Mouse (Mus musculus) cortical plate, adult 2 months (tissue): Measurements from ENCODE around the gene Gna11. TPM values are rescaled to one million over a fixed set of nuclear protein-coding genes. Genes with fewer than 3 reads are reported as not detected.

Experiments
- H3K27ac ChIP-seq: fragments of 200-500 bp; 2 replicates; pipeline ENCODE4 v1.5.1; 2012; ENCODE audit warnings: low read length, control low read depth, inconsistent platforms; ENCODE audit not compliant: insufficient read depth
- H3K4me1 ChIP-seq: fragments of 200-500 bp; 2 replicates; pipeline ENCODE4 v1.6.1; 2011; ENCODE audit warnings: low read length; ENCODE audit not compliant: control insufficient read depth, insufficient read depth
- H3K4me3 ChIP-seq: fragments of 200-500 bp; 2 replicates; pipeline ENCODE4 v1.5.1; 2011; ENCODE audit warnings: mild to moderate bottlenecking, low read length, control low read depth; ENCODE audit not compliant: insufficient read depth
- CTCF ChIP-seq: fragments of 200-500 bp; IDR thresholded peaks from 2 replicates; pipeline ENCODE4 v1.5.1; 2011; ENCODE audit warnings: mild to moderate bottlenecking, control low read depth, low read length; ENCODE audit not compliant: insufficient read depth; ENCODE audit errors: extremely low read depth
- POLR2A ChIP-seq: fragments of 200-500 bp; IDR thresholded peaks from 2 replicates; pipeline ENCODE4 v1.6.1; 2011; ENCODE audit warnings: mild to moderate bottlenecking, low read length, control low read depth; ENCODE audit not compliant: insufficient read depth; ENCODE audit errors: extremely low read depth
- polyA plus RNA-seq: library from polyadenylated mRNA; depleted of rRNA; stranded (reverse); fragments of >200 nt; gene quantifications from 2 replicates; pipeline ENCODE4 v1.2.3, GENCODE M21; 2012; rRNA removed

The Gna11 gene
- 147 and 154 TPM in 2 replicates for polyA plus RNA-seq

GRCm38 (mm10) chr10:81545161-81545747, at the start of gene Gna11:
Gene Gna11 (minus strand): TSS chr10:81545190.
- Histone ChIP-seq H3K27ac (peak within 1 kb of the TSS; percentile 92), H3K4me1 (peaks cover 7% of the 10 kb centered on the region), H3K4me3 (peak within 1 kb of the TSS; percentile 100)
- TF ChIP-seq CTCF (no peak), POLR2A (peak; percentile 62; the same call in 1 of the 2 replicates)

- TF ChIP-seq POLR2A (no peak), CTCF (no peak)
- H3K4me1 ChIP-seq, result peaks cover 1% of the 10 kb centered on the region; the same call in 1 of the 2 replicates
- H3K4me3 ChIP-seq, result no peak overlapping the region
- no peak overlapping the region for H3K27ac ChIP-seq
These were observed 48.9 kb upstream of the Gna11 start for GRCm38 (mm10) chr10:81593935-81594334.

- Histone ChIP-seq H3K4me3 (no peak overlapping the region), H3K4me1 (peaks cover 1% of the 10 kb centered on the region; the same call in 1 of the 2 replicates), H3K27ac (no peak overlapping the region)
- TF ChIP-seq POLR2A (no peak), CTCF (no peak)
These were observed 48.2 kb upstream of the Gna11 start for GRCm38 (mm10) chr10:81593223-81593622.

DNA sequence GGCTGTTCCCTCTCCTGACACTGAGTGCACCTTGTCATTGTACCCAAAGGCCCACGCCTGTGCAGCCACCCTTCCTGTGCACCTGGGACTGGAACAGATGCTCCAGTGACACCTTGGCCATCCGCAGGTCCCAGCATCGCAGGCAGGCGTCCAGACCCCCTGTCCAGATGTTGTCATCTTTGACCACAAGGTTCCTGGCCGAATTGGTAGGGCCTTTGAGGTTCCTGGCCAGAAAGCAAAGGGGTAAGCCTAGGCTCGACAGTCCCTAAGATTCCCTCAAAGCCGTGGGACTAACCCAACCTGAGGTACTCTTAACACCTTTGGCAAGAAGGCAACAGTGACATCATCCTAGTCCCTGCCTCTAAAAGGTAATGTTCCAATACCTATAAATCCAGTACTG, 47.6 kb upstream of the Gna11 start:
- TF ChIP-seq CTCF (no peak), POLR2A (no peak)
- H3K27ac ChIP-seq, result no peak overlapping the region

GRCm38 (mm10) chr10:81591846-81592245, 46.9 kb upstream of the Gna11 start:
- H3K4me1 ChIP-seq, result 0 out of 2 replicates have a peak, but pooled peaks cover 1% of the 10 kb centered on the region
- no peak for TF ChIP-seq CTCF
- no peak for TF ChIP-seq POLR2A
- H3K4me3 ChIP-seq, result no peak overlapping the region
- no peak overlapping the region for H3K27ac ChIP-seq

More for the DNA sequence above, 47.6 kb upstream of the Gna11 start:
- H3K4me1 ChIP-seq, result peaks cover 1% of the 10 kb centered on the region; the same call in 1 of the 2 replicates
- no peak overlapping the region for H3K4me3 ChIP-seq

DNA sequence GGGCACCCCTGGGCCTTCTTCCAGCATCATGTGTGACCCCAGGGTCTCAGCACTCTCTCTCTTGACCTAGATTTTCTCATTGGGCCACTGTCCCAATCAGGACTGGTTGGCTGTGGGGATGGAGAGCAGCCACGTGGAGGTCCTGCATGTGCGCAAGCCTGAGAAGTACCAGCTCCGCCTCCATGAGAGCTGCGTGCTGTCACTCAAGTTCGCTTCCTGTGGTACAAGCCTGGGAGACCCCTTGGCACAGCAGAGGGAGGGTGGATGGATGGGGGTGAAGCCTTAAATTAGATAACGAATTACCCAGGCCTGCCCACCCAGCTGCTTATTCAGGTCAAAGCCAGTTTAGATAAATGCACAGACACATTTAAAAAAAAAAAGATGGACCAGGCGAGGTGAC, 43.7 kb upstream of the Gna11 start:
- no peak overlapping the region for H3K27ac ChIP-seq
- no peaks in the 10 kb centered on the region for H3K4me1 ChIP-seq
- H3K4me3 ChIP-seq, result no peak overlapping the region
- no peak for TF ChIP-seq CTCF
- no peak for TF ChIP-seq POLR2A

DNA sequence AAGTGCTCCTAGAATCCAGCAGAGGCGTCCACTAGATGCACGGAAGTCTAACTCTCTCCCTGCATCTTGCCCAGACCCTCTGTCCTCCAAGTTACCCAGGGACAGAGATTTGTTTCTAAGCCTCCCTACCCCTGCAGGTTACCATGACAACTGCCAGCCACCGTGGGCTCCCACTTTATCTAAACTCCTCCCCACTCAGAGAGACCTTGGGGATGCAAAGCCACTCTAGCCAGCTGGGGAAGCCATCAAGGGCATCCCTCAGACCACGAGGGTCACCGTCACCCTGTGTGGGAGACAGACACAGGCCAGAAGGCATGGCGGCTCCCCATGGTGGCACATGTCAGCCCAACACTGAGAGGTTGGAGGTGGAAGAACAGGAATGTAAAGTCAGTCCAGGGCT, 38.4 kb upstream of the Gna11 start:
- TF ChIP-seq POLR2A (no peak), CTCF (no peak)

GRCm38 (mm10) chr10:81580441-81581070, 35.6 kb upstream of the Gna11 start:
- TF ChIP-seq CTCF, result 0 out of 2 replicates have a peak, but pooled peaks have one; percentile 15
- no peak for TF ChIP-seq POLR2A
- Histone ChIP-seq H3K4me1 (no peaks in the 10 kb centered on the region), H3K4me3 (no peak overlapping the region), H3K27ac (no peak overlapping the region)

More for the DNA sequence above, 38.4 kb upstream of the Gna11 start:
- no peak overlapping the region for H3K27ac ChIP-seq
- no peak overlapping the region for H3K4me3 ChIP-seq
- H3K4me1 ChIP-seq, result no peaks in the 10 kb centered on the region

DNA sequence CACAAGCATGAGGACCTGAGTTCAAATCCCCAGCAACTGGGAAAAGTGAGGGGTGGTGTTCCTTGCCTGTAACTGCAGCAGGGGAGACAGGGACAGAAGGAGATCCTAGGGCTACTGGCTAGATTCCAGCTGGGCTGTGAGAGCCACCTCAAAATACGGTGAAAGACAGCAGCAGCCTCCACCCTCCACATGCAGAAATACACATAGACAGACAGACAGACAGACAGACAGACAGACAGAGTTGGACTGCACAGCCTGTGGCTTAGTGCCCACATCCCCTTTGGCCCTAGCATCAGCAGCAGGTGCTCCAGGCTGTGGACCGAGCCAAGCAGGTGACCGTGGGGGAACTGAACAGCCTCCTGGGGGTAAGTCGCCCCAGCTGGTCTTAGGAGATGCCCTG, 35.0 kb upstream of the Gna11 start:
- Histone ChIP-seq H3K4me3 (no peak overlapping the region), H3K4me1 (no peaks in the 10 kb centered on the region), H3K27ac (no peak overlapping the region)

DNA sequence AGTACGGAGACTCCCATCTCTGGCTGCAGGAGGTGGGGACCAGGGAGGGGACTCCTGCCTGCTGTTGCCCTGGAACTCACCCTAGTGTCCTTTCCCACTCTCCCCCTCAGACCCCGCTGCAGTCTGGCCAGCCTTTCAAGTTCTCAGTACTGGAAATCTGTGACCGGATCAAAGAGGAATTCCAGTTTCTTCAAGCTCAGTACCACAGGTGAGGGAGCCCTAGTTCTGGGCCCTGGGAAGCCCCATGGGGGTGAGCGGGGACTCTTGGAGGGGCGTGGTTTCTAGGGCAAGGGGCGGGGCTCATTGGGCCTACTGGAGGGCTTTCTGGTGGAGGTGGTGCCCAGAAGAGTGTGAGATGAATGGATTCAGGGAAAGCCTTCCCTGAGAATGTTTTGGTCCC, 30.7 kb upstream of the Gna11 start:
- no peak for TF ChIP-seq CTCF
- no peak for TF ChIP-seq POLR2A
- H3K27ac ChIP-seq, result no peak overlapping the region
- peak overlapping the region; percentile 75 for H3K4me3 ChIP-seq
- 0 out of 2 replicates have a peak, but pooled peaks cover 2% of the 10 kb centered on the region for H3K4me1 ChIP-seq

More for the DNA sequence above, 35.0 kb upstream of the Gna11 start:
- TF ChIP-seq POLR2A (no peak), CTCF (no peak)
